Mouse (Mus musculus) neutrophil, adult 59 days (primary cell): ENCODE data around the gene Zfp91. TPM values are rescaled to one million over a fixed set of nuclear protein-coding genes. Genes with fewer than 3 reads are reported as not detected.

Source experiments
- total RNA-seq, 2 experiments: library from RNA; stranded (reverse); gene quantifications; 1 replicate in 1 of 2; 2 replicates in 1 of 2; pipeline ENCODE4 v1.2.4; 2023

Gene Zfp91
- total RNA-seq, result 10 to 100 TPM; 42.7 to 52.7 TPM

GRCm38 (mm10) chr19:12795511-12796327 lies at the start of gene Zfp91, which contains the start of gene Lpxn:
Zfp91 (minus strand) TSS chr19:12796126.
Lpxn (plus strand) TSS chr19:12796193.

GRCm38 (mm10) chr19:12765308-12765707 lies 30.6 kb downstream of the Zfp91 start, which contains the start of gene Cntf:
Cntf (minus strand) TSS chr19:12765632.

Other genes starting within 250 kb of the Zfp91 start
- gene Gm4952, start 196.2 kb downstream of the Zfp91 start, total RNA-seq, result not detected
- not detected for gene Glyat, start 162.8 kb downstream of the Zfp91 start, total RNA-seq
- not detected for gene Olfr1442, start 125.7 kb downstream of the Zfp91 start, total RNA-seq
- gene Olfr1443, start 118.0 kb downstream of the Zfp91 start, total RNA-seq, result not detected
- not detected for gene Keg1, start 100.3 kb downstream of the Zfp91 start, total RNA-seq
- 1 to 10 TPM; 1.6 to 1.9 TPM for gene Cntf, start 30.5 kb downstream of the Zfp91 start, total RNA-seq
- 10 to 100 TPM in 1 of 2 experiments, 1 to 10 TPM in 1; 6.8 to 10.3 TPM for gene Lpxn, start 67 bp upstream of the Zfp91 start, total RNA-seq
- not detected for gene Gm5244, start 50.6 kb upstream of the Zfp91 start, total RNA-seq
- gene Olfr1444, start 61.2 kb upstream of the Zfp91 start, total RNA-seq, result not detected
- not detected for gene Olfr1445, start 87.7 kb upstream of the Zfp91 start, total RNA-seq
- gene Olfr1446, start 97.4 kb upstream of the Zfp91 start, total RNA-seq, result not detected
- not detected for gene Olfr1447, start 107.6 kb upstream of the Zfp91 start, total RNA-seq
- gene Olfr1448, start 128.3 kb upstream of the Zfp91 start, total RNA-seq, result not detected
- gene Olfr1449, start 134.7 kb upstream of the Zfp91 start, total RNA-seq, result not detected
- not detected for gene Olfr1450, start 154.1 kb upstream of the Zfp91 start, total RNA-seq
- gene Olfr1451, start 198.9 kb upstream of the Zfp91 start, total RNA-seq, result not detected
- not detected for gene Olfr1453, start 232.2 kb upstream of the Zfp91 start, total RNA-seq